Mouse (Mus musculus) thymus, adult 2 months (tissue): ENCODE measurements at regions not wholly inside any gene's neighbourhood (a gene's known extent, or its start where the extent isn't known, plus 50 kb on each side); places are given as distances from the start of the nearest gene placed in this dataset.

Experiments
- CTCF ChIP-seq: fragments of 200-500 bp; IDR thresholded peaks from 2 replicates; pipeline ENCODE4 v1.5.1; 2012; ENCODE audit warnings: mild to moderate bottlenecking, control low read depth, low read length, moderate library complexity, borderline replicate concordance; ENCODE audit not compliant: control insufficient read depth, poor library complexity, insufficient read depth; ENCODE audit errors: extremely low read depth
- POLR2A ChIP-seq: fragments of 200-500 bp; IDR thresholded peaks from 2 replicates; pipeline ENCODE4 v1.6.1; 2012; ENCODE audit warnings: mild to moderate bottlenecking, low read length, control low read depth, moderate library complexity; ENCODE audit not compliant: control insufficient read depth, poor library complexity, insufficient read depth; ENCODE audit errors: extremely low read depth

DNA sequence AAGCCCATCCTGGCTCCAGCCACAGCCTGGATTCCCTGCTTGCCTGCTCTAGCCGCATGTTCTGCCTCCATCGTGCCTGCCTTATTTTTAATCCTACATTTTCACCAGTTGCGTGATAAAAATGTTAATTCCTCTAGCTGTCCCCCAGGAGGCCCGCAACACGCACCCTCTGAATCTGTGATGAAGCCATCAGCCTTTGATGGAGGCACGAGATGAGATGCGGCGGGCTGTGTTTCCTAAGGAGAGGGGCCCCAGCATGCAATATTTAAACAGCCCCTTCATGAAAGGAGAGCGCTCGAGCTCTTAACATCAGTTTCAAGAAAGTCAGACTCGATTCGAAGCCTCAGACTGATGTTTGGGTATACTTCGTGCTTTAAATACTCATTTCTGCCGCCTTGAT is 76.3 kb downstream of the Nptx2 start:
- TF ChIP-seq CTCF = no peak
- TF ChIP-seq POLR2A = no peak
